Mouse (Mus musculus): ENCODE data around the gene Nsl1.
A peak's percentile ranks its signal among the peaks of the same experiment; 100 is the strongest.

Gene Nsl1

DNA sequence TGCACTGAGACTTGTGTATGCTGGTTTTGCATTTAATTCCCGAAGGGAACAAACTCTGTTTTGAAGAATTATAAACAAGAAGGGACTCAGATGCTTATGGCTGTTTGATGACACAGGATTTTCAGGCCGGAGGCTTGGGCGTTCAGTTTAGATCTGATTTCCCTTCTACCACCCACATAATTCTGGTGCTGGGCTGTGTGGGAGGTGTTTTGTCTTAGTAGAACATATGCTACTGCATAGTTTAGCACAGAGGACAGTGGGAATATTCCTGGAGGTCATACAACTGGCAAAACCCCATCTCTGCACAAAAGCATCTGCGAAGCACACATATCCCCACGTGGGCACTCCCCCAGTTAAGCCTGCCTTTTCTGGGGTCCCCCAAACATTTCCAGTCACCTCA, 30.8 kb downstream of the Nsl1 start:
- no peak for DNase-seq (ENCODE audit: low spot score in 2 of 2)

DNA sequence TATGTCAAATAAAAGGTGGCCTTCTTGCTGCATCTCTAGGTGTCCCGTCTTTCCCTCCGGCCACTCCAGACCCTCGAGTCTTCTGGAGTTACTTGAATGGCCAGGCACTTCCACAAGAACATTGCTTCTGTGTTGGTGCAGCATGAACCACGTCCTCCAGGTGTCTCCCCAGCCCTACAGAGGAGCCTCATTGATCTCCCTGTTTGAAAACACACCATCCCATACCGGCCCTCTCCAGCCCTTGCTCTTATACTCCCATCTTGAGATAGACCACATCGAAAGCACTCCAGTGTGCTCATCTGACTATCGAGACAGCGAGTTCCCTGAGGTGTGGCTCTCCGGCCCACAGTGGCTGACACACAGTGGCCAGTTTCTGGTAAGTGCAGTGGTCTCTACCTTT, 32.2 kb downstream of the Nsl1 start:
- no peak for DNase-seq (ENCODE audit: low spot score in 2 of 2)

DNA sequence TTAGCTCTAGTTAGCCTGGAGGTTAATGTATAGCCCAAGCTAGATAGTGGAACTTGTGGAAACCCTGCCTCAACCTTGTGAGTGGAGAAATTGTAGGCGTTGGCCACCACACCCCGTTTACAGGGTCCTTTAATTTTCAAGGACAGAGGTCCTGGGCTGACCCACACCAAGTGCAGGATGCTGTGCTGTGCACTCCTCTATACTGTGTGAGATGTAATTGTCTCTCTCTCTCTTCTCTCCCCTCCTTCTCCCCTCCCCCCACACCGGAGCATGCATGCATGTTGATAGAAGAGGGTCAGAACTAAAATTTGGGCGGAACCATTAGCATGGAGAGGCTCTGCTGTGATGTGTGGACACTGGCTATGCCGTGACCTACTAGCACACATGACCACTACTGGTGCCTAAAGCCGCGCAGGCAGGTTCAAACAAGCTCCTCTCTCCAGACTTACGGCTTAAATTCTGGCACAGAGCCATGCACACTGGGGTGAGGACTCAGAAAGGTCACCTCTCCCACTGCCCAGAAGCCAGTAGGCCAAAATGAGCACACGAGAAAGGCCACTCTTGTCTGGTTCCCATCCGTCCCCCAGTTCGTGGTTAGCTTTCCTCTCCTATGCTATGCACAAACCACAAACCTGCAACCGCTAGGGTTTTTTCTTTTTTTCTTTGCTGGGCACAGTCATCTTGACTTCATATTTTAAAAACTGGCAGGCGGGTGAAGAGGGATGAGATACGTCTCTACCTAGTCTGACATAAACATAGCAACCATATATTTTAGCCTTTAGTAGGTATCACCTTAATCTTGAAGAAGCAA, 34.3 kb downstream of the Nsl1 start:
- no peak for DNase-seq (ENCODE audit: low spot score in 2 of 2)

DNA sequence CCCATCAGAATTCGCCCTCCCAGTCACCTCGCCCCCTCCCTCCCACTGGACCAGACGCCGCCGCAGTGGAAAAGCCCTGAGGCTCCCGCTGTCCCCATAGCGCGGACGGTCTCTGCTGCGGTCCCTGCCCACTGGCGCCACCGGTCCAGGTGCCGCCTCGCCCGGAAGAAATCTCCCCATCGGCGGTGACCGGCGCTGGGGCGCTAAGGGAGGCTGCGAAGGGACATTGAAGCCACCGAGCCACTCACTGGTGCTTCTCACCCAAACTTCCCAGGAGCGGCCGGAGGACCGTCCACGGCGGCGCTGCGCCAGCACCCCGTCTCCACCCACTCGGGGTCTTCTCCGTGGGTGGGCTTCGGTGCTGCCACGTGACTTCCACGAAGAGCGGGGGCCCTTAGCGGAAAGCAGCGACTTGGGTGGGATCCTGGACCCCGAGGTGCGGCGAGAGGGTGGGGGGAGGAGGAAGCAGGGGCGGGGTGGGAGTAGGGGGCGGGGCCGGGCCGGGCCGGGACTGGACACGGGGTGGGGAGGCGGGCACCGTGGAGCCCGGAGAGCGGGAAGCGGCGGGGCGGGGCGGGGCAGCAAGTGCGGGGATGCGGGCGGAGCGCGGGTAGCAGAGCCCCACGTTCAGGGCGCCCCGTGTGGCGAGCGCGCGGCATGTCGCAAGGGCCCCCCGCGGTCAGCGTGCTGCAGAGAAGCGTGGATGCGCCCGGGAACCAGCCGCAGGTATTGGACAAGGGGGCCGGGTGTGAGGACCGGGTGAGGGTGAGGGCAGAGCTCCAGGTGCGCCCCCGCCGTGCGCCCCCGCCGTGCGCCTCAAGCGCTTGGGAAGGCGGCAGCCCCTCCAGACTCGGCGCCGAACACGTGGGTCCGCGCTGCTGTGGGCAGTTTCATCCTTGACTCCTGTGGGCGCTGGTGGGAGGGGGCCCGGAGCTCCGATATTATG, 35.3 kb downstream of the Nsl1 start, which contains the start of gene Batf3:
Batf3 (plus strand) TSS at position 46 of the 946 bp plus-strand sequence.
- DNase-seq (ENCODE audit: low spot score in 2 of 2): peak in 1 of 2 experiments; percentile 63

DNA sequence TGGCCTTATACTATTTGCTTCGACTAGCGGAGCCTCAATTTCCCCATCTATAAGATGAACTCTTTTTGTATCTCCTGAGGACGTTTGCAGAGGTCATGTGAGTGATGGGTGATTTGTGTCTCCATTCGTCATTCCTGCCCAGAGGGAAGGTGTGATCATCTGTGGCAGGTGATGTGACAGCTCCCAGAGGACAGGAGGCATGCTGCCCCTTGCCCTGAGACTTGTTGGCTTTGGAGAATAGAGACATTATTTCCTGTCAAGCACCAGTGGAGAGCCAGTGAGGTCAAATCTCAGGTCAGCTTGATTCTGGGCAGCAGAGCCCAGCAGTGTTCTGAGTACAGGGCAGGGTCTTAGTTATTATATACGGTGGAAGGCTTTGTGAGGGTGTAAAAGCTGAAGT, 36.3 kb downstream of the Nsl1 start:
- DNase-seq (ENCODE audit: low spot score in 2 of 2): no peak

DNA sequence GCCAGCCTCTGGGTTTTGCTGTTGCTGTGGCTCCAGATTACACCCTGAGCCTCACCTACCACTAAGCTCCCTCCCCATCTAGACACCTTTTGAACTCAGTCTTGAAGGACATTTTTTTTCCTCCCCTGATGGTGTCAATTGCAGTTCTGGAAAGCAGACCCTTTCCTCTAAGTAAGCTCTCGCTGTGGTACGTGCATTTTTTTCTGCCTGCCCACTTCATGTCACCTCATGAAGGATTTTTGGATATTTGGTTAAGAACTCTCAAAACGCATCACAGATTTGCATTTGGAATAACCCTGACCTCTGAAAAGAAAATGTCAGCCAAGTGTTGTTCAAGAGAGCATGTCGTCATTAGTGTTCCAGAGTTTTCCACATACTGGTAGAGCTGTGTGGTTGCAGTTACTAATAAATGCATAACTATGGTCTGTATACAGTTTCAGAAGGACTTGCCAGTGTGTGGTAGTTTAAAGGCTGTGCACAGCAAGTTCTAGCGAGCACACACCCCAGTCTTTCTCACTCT, 37.0 kb downstream of the Nsl1 start:
- no peak for DNase-seq (ENCODE audit: low spot score in 2 of 2)

DNA sequence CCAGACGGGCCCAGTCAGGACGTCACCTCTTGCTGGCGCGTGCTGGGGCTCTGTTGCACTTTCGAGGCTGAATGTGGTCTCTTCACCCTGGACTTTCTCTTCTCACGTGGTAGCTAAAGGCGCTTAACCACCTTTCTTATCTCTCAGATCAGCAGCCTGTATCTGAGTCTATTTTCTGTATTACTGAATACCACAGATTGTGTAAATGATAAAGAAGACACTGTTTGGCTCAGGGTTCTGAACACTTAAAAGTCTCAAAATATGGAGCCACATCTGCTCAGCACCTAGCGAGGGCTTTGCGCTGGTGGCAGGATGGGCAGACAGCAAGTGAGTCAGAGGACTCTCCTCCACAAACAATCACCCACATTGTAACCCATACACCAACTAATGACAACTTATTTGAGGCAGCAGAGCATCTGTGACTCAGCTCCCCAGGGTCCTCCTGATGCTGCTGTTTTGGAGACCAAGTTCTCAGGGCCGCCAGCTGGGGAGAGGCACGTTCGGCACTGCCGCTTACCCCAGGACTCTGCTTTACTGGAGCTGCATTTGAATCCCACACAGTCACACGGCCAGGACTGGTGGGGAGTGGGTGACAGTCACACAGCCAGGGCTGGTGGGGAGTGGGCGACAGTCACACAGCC, 40.0 kb downstream of the Nsl1 start:
- no peak for DNase-seq (ENCODE audit: low spot score in 2 of 2)

DNA sequence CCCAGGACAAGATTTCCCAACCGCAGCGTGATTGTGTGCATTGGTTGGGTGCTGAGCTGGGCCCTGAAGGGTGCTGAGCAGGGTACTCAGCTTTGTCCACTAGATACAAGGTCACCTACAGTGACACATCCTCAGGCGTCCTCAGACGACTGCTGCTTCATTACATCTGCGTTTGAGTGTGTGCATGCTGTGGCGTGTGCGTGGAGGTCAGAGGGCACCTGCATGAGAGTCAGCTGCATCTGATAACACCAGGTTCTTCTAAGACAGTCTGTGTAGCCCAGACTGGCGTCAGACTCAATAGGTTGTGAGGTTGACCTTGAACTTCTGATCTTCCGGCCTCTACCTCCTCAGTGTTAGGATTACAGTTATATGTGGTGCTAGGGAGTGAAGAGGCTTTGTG, 42.4 kb downstream of the Nsl1 start:
- DNase-seq (ENCODE audit: low spot score in 2 of 2): no peak

DNA sequence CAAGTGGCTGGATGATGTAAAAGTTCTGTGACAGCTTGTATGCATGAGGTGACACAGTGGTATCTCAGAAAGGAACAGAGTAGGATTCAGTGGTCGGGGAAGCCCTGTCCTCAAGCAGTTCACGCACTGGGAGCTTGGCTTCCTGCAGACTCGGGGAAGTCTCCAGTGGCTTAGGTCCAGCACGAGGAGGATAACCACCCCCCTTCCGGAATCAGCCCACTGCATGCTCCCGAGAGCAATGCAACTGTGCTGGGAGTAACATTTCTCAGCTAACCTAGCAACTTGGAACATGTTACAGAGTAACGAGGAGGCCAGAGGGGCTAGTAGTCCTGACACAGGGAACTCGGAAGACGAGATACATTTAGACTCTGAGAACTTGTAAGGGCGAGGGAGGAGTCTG, 44.5 kb downstream of the Nsl1 start:
- no peak for DNase-seq (ENCODE audit: low spot score in 2 of 2)

DNA sequence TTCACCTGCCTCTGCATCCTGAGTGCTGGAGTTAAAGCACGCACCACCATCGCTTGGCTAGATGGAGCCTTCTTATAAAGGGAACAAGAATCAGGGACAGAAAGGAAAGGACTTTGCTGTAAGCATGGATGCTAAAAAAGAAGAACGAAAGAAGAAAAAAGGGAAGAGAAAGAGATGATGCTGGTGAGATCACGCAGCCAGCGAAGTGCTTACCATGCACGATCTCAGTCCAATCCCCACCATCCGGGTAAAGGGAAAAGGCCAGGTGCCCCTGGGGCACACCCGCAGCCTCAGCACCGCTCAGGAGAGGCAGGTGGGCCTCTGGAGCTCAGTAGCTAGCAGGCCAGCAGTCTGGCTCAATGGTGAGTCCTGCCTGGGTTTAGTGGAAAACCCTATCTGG, 47.1 kb downstream of the Nsl1 start:
- DNase-seq (ENCODE audit: low spot score in 2 of 2): no peak

DNA sequence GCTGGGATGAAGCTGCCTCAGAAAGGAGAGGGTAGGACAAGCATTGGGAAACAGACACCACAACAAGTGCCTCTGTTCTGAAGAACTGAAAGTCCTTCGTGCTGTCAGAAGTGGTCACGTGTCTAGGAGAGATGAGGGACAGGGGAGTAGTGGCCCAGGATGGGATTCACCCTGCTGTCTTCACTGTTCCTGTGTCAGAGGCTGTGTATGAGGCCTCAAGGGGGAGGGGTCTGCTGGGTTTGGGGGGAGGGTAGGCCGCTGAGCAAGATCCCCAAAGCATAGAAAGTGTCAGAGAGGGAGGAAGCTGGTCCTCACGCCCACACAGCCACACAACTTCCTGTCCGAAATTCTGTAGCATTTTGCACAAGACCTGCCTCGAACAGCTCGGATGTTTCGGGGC, 48.3 kb downstream of the Nsl1 start:
- peak in 1 of 2 experiments; percentile 41 for DNase-seq (ENCODE audit: low spot score in 2 of 2)

DNA sequence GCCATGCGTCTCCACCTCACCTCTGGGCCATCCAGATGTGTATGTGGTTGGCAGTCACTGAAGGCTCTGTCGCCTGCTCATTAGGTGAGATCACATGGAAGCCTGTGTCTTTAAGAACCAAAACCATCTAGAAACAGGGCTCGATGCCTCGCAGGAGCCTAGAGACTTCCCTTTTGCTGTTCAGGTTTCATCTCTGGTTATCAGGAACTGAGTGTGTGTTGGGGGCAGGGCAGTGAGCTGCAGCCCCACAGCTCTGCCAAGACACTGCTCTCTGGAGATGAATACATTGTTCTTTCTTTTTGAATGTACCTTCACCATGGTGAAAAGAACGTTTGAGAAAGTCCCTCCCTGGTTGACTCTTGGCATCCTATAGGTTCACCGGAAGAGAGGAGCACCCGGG, 52.1 kb downstream of the Nsl1 start:
- peak in 1 of 2 experiments; percentile 37 for DNase-seq (ENCODE audit: low spot score in 2 of 2)

DNA sequence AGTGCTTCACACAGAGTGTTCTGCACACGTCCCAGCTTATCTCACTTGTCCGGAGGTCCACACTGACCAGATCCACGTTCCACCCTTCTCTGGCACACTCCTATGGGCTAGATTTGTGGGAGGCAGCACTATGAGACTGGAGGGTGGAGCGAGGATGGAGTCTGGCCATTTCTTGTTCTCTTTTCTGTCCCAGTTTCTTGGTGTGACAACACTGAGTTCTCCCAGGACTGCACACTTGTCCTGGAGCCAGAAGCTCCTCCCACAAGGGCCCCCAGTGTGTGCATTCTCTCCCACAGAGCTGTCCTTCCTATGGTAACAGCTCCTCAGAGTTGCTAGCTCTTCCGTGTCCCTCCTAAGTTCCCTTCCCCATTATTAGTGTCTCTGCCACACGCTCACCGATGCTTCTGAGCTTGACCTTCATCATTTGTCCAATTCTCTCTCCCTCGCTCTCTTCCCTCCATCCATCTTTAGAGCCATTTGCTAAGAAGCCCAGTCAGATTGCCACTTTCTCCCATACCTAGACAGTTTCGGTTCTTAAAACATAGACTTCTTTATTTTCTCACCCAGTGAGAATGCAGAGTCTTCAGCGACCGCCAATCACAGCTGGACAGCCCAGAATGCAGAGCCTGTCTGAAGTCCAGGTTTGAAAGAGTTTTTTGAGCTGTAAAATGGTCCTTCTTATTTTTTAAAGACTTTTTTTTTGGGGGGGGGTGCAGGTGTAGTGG, 52.9 kb downstream of the Nsl1 start:
- DNase-seq (ENCODE audit: low spot score in 2 of 2): no peak

DNA sequence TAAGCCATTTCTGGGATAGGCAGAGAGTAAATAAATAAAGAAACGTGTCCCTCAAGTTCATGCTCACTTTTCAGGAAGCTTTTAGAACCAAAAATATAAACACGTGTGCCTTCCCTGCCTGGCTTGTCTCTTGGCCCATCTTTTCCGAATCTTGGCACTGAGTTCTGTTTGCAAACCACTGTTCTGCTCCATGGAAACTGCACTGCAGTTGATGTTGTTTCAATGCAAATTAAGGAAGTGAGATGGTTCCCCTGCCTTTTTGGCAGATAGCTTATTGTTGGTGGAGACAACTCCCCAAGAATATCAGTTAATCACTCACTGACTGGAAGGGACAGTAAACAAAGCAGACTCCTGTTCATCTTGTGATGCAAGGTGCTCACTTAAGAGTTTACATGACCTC, 59.9 kb downstream of the Nsl1 start:
- DNase-seq (ENCODE audit: low spot score in 2 of 2): no peak

DNA sequence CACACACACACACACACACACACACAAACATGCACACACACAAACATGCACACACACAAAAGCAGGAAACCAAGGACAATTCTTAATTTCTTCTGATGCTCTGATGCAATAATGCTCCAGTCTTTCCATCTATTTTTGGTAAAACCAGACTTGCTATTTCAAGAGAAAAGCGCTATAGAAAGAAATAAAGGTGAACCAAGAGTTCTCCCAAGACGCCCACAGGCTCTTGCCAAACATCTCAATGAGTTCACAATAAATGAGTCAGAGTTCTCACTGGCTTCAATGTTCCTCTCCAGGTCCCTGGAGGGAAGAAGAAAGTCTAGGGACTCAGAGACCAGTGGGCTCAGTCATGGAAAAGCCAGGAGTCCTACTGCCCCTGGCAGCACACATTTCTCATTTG, 60.9 kb downstream of the Nsl1 start:
- no peak for DNase-seq (ENCODE audit: low spot score in 2 of 2)

DNA sequence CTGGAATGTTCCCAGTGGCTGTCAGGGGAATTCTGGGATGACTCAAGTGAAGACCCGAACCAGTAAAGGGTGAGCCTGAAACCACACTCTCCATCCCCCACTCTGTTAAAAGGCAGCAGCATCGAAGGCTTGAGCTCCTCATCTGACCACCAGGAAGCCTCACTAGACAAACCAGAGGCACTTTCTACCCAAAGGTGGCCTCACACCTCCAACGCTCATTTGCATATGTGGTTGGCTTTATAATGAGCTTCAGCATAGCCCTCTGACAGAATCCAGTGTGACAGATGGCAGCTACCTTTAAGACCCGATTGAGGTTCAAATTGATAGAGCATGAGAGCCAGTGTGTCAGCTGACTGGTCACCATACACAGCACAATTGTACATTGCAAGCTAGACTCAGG, 61.5 kb downstream of the Nsl1 start:
- DNase-seq (ENCODE audit: low spot score in 2 of 2): no peak

DNA sequence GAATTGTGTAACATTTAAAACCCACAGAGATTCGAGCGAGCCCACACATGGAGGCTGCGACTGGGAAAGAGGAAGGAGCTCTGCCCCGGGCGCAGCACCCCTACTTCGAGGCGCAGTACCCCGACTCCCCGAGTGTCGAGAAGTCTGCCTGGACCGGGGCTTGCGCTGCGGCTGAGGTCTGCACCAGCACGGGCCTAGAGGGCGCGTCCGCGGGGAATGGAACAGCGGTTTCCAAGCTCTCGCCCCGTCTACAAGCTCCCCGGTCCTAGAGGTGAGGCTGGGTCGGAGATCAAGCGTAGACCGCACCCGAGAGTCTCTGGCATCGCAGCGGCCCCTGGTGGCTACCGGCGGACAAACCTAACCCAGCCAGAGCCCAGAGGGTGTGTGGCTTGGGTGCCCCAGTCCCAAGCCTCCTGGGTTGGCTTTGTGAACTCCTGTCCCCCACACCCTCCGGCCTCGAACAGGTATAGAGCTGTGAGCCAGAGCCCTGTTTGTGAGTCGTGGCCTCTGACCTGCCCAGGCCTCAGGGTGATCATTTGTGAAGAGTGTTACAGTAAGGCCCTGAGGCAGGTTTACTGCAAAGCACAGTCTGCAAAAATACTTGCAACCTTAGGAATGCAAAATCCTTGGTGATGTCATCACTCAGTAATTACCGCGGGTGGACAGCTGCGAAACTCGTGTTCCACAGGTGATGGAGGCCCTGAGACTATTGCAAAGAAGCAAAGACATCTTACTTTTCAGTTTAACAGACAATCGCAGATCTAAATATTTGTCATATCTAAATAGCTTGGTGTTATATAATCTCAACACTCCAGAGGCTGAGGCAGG, 63.2 kb downstream of the Nsl1 start:
- DNase-seq (ENCODE audit: low spot score in 2 of 2): peak; percentile 47 to 82

DNA sequence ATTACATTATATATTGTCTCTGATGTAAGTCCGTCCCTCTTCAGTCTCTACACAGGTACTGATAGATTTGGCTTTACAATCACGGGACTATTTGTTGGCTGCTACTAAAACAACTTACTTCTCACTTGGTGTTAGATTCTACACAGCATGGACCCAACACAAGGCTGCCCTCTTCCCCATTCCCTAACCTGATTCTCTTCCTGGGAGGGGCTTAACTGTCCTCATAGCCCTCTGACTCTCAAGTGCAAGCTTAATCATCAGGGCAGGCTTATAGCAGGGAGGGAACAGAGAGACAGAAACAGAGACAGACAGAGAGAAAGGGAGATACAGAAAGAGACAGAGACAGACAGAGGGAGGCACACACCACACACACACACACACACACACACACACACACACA, 68.9 kb downstream of the Nsl1 start:
- DNase-seq (ENCODE audit: low spot score in 2 of 2): no peak

DNA sequence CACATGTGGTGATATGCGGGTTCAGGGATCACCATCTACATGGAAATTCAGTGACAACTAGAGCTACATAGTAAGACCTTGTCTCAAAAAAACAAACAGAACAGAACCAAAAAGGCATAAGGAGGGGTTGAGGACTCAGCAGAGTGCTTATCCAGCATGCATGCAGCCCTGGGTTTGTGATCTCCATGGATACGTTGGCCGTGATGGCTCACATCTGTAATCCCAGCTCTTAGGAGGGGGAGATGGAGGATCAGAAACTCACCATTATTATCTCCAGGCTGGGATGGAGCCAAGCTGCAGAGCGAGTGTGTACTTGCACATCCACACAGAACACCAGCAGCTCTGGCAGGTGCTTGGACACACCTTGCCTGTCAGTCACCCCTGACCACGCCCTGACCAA, 69.4 kb downstream of the Nsl1 start:
- no peak for DNase-seq (ENCODE audit: low spot score in 2 of 2)

DNA sequence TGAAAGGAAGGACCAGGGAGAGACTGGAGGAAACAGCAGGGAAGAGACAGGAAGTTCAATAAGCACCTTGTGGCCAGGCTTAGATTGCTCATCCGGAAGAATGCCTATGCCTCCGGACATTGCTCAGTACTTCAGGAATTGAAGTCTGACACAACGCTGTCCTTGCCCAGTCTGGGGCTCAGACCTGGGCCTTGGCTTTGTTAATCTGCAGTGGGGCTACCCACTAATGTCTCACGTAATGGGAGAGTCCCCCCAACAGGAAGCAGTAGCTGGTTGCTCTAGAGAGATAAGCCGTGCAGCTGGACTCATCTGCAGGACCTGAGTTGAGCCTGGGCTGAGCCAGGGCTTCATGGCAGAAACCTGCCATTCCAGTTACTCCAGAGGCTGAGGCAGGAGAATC, 70.1 kb downstream of the Nsl1 start:
- DNase-seq (ENCODE audit: low spot score in 2 of 2): no peak

DNA sequence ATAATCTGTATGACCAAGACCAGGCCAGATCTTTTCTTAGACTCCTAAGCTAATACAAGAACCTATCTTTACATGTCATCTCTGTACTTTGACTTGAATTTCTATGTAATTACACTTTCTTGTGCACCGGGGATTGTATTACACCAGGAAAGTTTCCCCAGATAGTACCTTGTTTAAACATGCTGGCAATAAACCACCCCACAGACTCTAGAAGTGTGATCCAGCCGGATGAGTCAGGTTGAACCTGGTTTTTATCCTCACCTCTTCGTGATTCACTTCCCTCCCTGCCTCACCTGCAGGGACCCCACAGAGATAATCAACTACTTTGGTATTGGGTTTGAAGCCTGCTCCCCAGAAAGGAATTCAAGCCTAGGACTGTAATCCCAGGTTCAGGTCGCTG, 72.6 kb downstream of the Nsl1 start:
- no peak for DNase-seq (ENCODE audit: low spot score in 2 of 2)

Data from spleen, postnatal 10 days (tissue).